1 mouse cellular context compared by ENCODE assay signal in genomic region chr13:33028550-33028949, GRCm38 (mm10).
TF ChIP-seq lines count a peak whose summit lies in the region.

No protein-coding gene starts in this region.

TF ChIP-seq in MEL, 35 proteins besides CTCF, POLR2A, EP300 and RAD21 (continued from another document):
- no peak for TF ChIP-seq BHLHE40 (IDR thresholded peaks at IDR 0.05; ENCODE audit: borderline replicate concordance, low read depth, low read length)
TF ChIP-seq in MEL: peak in this region for 0.
